17 mouse cellular contexts compared by ENCODE assay signal in the genomic region with DNA sequence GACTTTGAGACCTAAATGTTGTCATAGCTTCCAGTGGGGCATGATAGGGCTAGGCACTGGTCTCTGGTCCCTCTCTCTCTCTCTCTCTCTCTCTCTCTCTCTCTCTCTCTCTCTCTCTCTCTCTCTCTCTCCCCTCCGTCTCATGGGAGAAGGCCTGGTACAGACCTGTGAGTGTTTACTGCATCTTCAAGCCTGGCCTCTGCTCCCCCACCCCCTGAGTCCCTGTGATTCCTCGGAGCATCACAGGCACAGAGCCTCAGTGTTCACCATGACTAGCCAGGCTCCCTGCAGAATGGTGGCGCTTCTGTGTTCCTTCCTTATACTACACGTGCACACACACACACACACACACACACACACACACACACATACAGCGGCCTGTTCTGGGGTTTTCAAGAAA.
"Had no signal": no experiment of that assay in that cellular context is flagged by ENCODE, and none has a peak within 500 bp of the region (broad histone marks: within the 10 kb centered on the region; RNA-seq: fewer than 3 reads in every experiment).

No protein-coding gene starts in this region.

- H3K4me1 ChIP-seq: megakaryocyte, embryonic 14.5 days had no signal

- ATAC-seq: liver, postnatal 0 days; lung, postnatal 0 days had no signal

- H3K27ac ChIP-seq: lung, embryonic 15.5 days; macrophage; midbrain, embryonic 12.5 days; neural tube, embryonic 12.5 days; stomach, embryonic 15.5 days; stomach, postnatal 0 days had no signal

- H3K27me3 ChIP-seq: lung, embryonic 15.5 days; neural tube, embryonic 12.5 days; stomach, embryonic 15.5 days had no signal

- H3K4me3 ChIP-seq: lung, embryonic 15.5 days; megakaryocyte, embryonic 14.5 days; midbrain, embryonic 12.5 days; neural tube, embryonic 12.5 days; stomach, embryonic 15.5 days had no signal

- H3K4me2 ChIP-seq: lung, embryonic 15.5 days; midbrain, embryonic 12.5 days; neural tube, embryonic 12.5 days; stomach, embryonic 15.5 days had no signal

- H3K9me3 ChIP-seq: lung, embryonic 15.5 days; midbrain, embryonic 12.5 days; neural tube, embryonic 12.5 days; stomach, embryonic 15.5 days had no signal

- DNase-seq: liver, postnatal 0 days; lung, adult 2 months; lung, postnatal 14 days; lung, postnatal 36 days; midbrain, embryonic 14.5 days; right cerebral cortex, postnatal 14 days; thymus, adult 2 months; thymus, postnatal 25 days; thymus, postnatal 4 days had no signal

- H3K9ac ChIP-seq: liver, postnatal 0 days; lung, embryonic 15.5 days; midbrain, embryonic 12.5 days; neural tube, embryonic 12.5 days; stomach, embryonic 15.5 days had no signal

- H3K36me3 ChIP-seq: lung, embryonic 15.5 days; midbrain, embryonic 12.5 days; neural tube, embryonic 12.5 days; stomach, embryonic 15.5 days had no signal
